Mouse (Mus musculus) liver, embryonic 14.5 days (tissue): Measurements from ENCODE around the gene Dgkz. TPM values are rescaled to one million over a fixed set of nuclear protein-coding genes. Genes with fewer than 3 reads are reported as not detected.
A peak's percentile ranks its signal among the peaks of the same experiment; 100 is the strongest.

Experiments
- ATAC-seq: fragments of 200-750 bp; cut with Nextera tagmentation; 2 replicates; pipeline ENCODE4 v1.8.0; 2017; ENCODE audit warnings: moderate number of reproducible peaks, mild to moderate bottlenecking, moderate library complexity; ENCODE audit not compliant: insufficient read depth
- DNase-seq, 3 experiments: peaks; one replicate each; pipeline ENCODE4 v3.0.0-alpha.2; 2012 to 2013; ENCODE audit warnings: low read depth in 3 of 3, low spot score in 3 of 3
- H3K27ac ChIP-seq: fragments of 300-500 bp; sonication (generic); 2 replicates; pipeline ENCODE4 v1.5.1; 2014; ENCODE audit warnings: moderate library complexity, mild to moderate bottlenecking, control low read depth, inconsistent platforms
- H3K27me3 ChIP-seq: fragments of 300-500 bp; sonication (generic); 2 replicates; pipeline ENCODE4 v1.6.1; 2014; ENCODE audit warnings: mild to moderate bottlenecking, low read length, moderate library complexity; ENCODE audit not compliant: control insufficient read depth, insufficient read depth
- H3K36me3 ChIP-seq: fragments of 300-500 bp; sonication (generic); replicated peaks from 2 replicates; pipeline ENCODE4 v1.6.1; 2014; ENCODE audit warnings: low read depth; ENCODE audit not compliant: control insufficient read depth, insufficient read depth
- H3K4me1 ChIP-seq, 2 experiments: fragments of 200-500 bp in 1 of 2; fragments of 300-500 bp in 1 of 2; sonication (generic) in 1 of 2; replicated peaks; 2 replicates each; pipeline ENCODE4 v1.6.1; 2012 to 2014; ENCODE audit warnings: antibody characterized with exemption in 1 of 2, inconsistent platforms in 1 of 2, low read length in 1 of 2; ENCODE audit not compliant: control insufficient read depth in 2 of 2, insufficient read depth in 2 of 2
- H3K4me2 ChIP-seq: fragments of 300-500 bp; sonication (generic); 2 replicates; pipeline ENCODE4 v1.6.1; 2014; ENCODE audit warnings: low read depth, mild to moderate bottlenecking, control low read depth, moderate library complexity
- H3K4me3 ChIP-seq, 2 experiments: fragments of 200-500 bp in 1 of 2; fragments of 300-500 bp in 1 of 2; sonication (generic) in 1 of 2; 2 replicates each; pipeline ENCODE4 v1.5.1; 2012 to 2014; ENCODE audit warnings: low read depth in 2 of 2, low read length in 2 of 2, mild to moderate bottlenecking in 2 of 2, control low read depth in 1 of 2, inconsistent platforms in 1 of 2, moderate library complexity in 1 of 2; ENCODE audit not compliant: insufficient read depth in 1 of 2
- H3K9ac ChIP-seq: fragments of 300-500 bp; sonication (generic); replicated peaks from 2 replicates; pipeline ENCODE4 v1.6.1; 2014; ENCODE audit warnings: mild to moderate bottlenecking, control low read depth, moderate library complexity
- H3K9me3 ChIP-seq: fragments of 300-500 bp; sonication (generic); 2 replicates; pipeline ENCODE4 v1.6.1; 2016; ENCODE audit warnings: low read length, mixed read lengths; ENCODE audit not compliant: control insufficient read depth
- CTCF ChIP-seq: IDR thresholded peaks from 2 replicates; pipeline ENCODE4 v1.5.1; 2016; ENCODE audit warnings: antibody characterized with exemption, low read depth, control low read depth
- EP300 ChIP-seq: IDR thresholded peaks from 2 replicates; pipeline ENCODE4 v1.6.1; 2016; ENCODE audit warnings: antibody characterized with exemption, low read depth
- WGBS: fragments of 180-500 bp; shearing (Covaris S2); extraction: QIAGEN DNeasy Blood & Tissue Kit; methylation state at CpG from one replicate; pipeline ENCODE4 v1.1.7; 2014; ENCODE audit not compliant: insufficient replicate concordance; 5-methylcytosine and 5-hydroxymethylcytosine counted together
- polyA plus RNA-seq, 2 experiments: library from polyadenylated mRNA; depleted of rRNA in 1 of 2; stranded (reverse) in 1 of 2; unstranded in 1 of 2; fragments of >200 nt; fragmentation: Nextera tagmentation in 1 of 2; extraction: Ambion mirVana in 1 of 2; gene quantifications; 2 replicates each; pipeline versions ENCODE4 v1.2.1 to v1.2.3; 2012 to 2014

The Dgkz gene
- polyA plus RNA-seq, 2 experiments = 19.6 to 60.7 TPM

DNA sequence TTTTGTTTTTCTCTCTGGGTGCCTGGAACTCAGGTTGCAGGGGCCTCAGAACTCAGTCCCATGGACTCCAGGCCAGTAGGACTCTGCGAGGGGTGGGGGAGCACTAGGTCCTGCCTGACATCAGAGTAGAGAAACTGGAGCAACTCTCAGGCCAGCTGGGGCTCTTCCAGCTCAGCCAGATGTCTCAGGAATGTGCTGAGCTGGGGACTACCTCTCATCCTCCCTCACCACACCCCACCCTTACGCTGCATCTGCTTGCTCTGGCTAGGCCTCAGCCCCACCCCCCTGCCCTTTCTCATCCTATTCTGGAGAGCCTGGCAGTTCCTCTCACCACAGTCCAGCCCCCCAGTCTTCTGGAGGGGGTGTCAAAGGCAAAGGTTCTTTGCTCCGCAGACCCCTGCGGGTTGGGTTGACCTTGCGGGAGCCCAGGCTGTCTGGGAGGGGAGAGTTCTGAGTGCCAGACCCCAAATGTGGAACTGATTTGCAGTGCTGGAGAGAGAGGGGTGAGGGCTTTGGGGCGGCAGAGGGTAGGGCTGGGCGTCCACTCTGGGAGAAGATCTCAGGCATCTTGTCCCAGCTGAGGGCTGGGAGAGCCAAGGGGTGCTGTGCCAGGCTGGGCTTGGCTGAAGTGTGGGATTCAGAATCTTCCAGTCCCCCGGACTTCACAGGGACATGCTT lies 37.2 kb upstream of the Dgkz start:
- DNase-seq (no peak), ATAC-seq (no peak)
- Histone ChIP-seq H3K36me3 (no peaks in the 10 kb centered on the region), H3K27ac (no peak overlapping the region), H3K4me1 (peaks cover 0 to 10% of the 10 kb centered on the region in 2 experiments; a peak in 2 of 4 replicates), H3K4me2 (no peak overlapping the region), H3K9me3 (no peaks in the 10 kb centered on the region), H3K4me3 (no peak overlapping the region), H3K27me3 (no peaks in the 10 kb centered on the region), H3K9ac (no peak overlapping the region)
- TF ChIP-seq CTCF = no peak
- no peak for TF ChIP-seq EP300
- 64% methylated on average over 8 of the region's 8 CpGs for WGBS

DNA sequence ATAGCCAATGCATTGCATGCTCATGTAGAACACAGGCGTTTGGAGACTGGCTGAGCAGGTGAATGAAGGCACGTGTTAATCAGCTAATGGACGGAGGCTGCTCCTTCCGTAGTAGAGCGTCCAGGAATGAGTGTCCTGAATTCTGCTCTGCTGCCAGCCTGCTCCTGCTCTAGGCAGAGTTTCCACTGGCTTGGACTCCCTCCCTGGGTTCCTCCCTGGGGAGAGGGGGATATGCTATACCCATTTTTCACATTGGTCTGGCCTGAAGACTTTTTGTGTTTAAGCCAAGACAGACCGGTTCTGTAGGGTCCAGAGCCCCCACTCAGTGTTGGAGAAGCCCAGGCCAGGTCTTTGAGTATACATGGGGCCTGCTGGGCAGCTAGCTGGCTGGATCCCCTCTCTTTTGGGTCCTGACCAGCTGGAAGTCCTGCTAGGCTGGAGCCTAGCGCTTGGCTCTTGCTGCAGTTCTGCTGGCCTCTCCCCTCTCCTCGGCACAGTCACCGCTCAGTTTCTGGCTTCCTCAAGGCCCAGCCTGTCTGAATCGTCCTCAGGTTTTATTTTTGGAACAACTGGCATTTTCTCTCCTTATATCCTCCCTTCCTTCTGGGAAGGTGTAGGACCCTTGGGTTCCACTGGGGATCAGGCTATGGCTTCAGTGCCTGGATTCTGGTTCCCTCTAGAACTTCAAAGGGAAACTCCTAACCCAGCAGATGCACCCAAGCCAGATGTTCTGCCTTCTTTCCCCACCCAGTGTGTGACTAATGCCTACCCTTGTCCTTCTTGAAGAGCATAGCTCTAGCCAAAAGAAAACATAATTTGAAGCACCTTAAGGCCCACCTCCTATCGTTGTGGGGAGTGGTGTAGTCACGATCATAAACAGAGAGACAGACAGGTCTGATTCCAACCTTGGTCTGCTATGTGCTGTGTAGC lies 36.0 kb upstream of the Dgkz start:
- no peak overlapping the region for H3K9ac ChIP-seq
- H3K27me3 ChIP-seq = no peaks in the 10 kb centered on the region; the same call in 1 of the 2 replicates
- no peak overlapping the region for H3K27ac ChIP-seq
- no peak for DNase-seq
- 70% methylated on average over 12 of the region's 12 CpGs for WGBS
- H3K4me3 ChIP-seq = no peak overlapping the region
- H3K4me2 ChIP-seq = no peak overlapping the region
- no peaks in the 10 kb centered on the region for H3K36me3 ChIP-seq
- no peak for ATAC-seq
- TF ChIP-seq CTCF (no peak), EP300 (no peak)
- H3K9me3 ChIP-seq = no peaks in the 10 kb centered on the region
- H3K4me1 ChIP-seq = peaks cover 7 to 19% of the 10 kb centered on the region in 2 experiments

DNA sequence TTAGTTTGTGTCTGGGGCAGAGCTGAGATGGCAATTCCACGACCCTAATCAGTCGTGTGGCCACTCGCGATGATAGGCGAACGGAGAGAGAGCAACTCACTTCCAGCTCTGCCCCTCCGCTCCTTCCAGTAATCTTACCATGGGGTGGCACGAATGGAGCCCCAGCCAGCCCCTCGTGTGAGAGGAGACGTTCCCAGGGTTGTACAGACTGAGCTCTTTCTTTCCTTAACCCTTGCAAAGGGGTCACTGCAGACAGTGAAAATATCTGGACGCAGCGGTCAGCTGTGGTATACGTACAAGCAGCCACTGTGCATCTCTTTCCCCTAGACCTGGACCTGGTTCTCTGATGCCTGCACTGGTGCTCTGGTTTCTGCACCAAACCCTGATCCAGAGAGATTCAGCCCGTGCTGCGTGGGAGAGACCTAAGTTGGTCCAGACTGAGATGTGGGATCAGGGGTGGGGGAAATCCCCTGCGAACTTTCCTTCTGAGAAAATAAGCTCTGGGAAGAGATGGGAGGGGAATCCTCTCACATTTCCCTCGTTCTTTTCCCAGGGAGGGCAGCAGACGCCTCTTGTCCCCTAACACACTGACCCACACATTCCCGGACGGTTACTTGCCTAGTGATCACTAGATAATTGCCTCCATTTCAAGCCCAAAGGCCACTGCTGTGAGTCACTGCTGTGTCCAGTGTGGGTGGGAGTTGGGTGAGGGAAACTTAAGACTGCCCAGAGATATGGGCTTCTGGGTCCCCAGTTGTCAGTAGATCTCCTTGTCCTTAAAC lies 33.1 kb upstream of the Dgkz start:
- no peaks in the 10 kb centered on the region; the same call in 1 of the 2 replicates for H3K27me3 ChIP-seq
- no peak for DNase-seq
- WGBS = 8% methylated on average over 20 of the region's 20 CpGs

DNA sequence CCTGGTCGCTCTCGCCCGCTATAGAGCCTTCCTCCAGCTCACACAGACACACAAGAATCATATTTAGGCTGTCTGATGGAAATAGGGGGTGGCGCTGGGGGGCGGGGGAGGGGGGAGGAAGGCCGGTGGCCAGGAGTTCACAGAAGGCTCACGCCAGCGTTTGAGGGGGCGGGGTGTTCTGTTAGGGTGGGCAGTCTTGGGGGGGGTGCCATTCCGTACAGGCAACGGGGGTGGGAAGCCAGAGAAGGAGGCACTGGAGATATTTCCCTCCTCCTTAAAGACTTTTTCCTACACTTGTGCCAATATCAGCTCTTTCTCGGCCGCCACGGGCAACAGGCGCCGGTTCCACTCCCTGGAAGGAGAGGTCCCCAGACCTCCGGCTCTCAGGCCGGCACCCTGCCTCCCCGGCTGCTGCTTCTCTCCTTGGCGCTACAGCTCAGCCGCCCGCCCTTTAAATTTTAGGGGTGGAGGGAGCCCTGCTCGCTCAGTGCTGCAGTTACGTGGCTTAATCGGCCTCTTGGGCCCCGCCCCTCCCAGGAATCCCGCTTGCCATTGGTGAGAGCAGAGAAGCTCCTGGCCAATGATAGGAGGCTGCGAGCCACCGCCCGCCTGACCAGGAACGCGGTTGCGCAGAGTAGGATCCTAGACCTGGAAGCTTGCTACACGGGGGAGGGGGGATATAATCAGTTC lies 32.4 kb upstream of the Dgkz start:
- Histone ChIP-seq H3K27ac (no peak overlapping the region), H3K4me2 (peak overlapping the region; percentile 82), H3K9ac (peak overlapping the region; percentile 56), H3K27me3 (no peaks in the 10 kb centered on the region; the same call in 1 of the 2 replicates), H3K4me1 (peaks cover 7 to 24% of the 10 kb centered on the region in 2 experiments), H3K9me3 (no peaks in the 10 kb centered on the region), H3K36me3 (no peaks in the 10 kb centered on the region), H3K4me3 (peak overlapping the region; percentile 52 to 68)
- under 1% methylated on average over 32 of the region's 34 CpGs for WGBS
- TF ChIP-seq CTCF (no peak), EP300 (no peak)
- DNase-seq (peak; percentile 89 to 90 (median 90)), ATAC-seq (peak; percentile 96)

More for the DNA sequence above, 33.1 kb upstream of the Dgkz start:
- ATAC-seq = peak; percentile 19; the same call in 1 of the 2 replicates
- H3K9ac ChIP-seq = peak overlapping the region; percentile 56; the same call in 1 of the 2 replicates
- peak overlapping the region; percentile 52 to 68 for H3K4me3 ChIP-seq
- H3K36me3 ChIP-seq = no peaks in the 10 kb centered on the region
- peak overlapping the region; percentile 82 for H3K4me2 ChIP-seq
- no peak for TF ChIP-seq EP300
- TF ChIP-seq CTCF = no peak
- no peak overlapping the region for H3K27ac ChIP-seq
- peaks cover 7 to 24% of the 10 kb centered on the region in 2 experiments for H3K4me1 ChIP-seq
- no peaks in the 10 kb centered on the region for H3K9me3 ChIP-seq
